Mouse (Mus musculus) skeletal muscle tissue, adult 2 months (tissue): ENCODE measurements at regions not wholly inside any gene's neighbourhood (a gene's known extent, or its start where the extent isn't known, plus 50 kb on each side); places are given as distances from the start of the nearest gene placed in this dataset.

Experiments
- DNase-seq: peaks from one replicate; pipeline ENCODE4 v3.0.0-alpha.2; 2012; ENCODE audit warnings: low read depth, low spot score

DNA sequence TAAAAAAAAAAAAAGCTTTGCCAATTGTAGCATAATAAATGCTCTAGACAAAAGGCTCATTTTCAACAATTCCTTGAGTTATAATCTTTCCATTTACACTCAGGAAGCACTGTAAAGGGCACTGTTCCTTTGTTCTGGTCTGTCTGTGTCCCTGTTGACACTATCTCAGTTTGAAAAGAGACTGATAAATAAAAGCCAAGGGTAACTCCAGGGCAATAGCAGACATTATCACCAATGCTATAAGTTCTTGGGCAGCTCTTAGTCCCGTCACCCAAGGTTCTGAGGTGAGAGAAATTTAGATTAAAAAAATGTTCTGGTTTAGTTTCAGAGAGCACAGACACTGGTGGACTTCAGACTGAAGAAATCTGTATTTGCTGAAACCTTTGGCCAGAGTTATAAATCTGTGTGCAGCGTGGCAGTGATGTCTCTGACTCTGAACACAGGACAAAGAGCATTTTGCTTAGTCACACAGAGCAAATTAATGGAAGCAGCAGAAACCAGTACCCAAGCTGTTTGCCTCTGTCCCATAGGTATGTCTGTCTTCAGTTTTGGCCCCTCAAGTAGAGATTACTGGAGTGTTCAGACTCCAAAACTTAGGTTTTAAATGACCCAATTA, 57.6 kb upstream of the Apob start:
- no peak for DNase-seq

DNA sequence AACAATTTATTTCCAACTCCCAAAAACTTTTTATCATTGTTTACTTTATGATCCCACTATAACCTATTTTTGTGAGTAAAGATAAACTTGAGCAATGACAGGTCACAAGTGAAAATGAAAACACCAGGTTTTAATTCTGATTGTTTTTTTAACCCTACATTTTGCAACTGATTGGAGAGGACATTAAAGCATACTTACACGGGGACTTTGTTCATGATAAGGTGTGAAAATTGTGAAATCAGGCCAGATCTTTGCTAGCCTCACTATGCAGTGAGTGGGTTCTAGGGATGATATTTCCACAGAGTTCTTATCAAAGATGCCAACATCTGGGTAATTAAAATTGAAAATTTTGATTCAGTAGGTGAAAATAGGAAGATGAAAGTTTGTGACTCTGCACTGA, 56.6 kb upstream of the Apob start:
- no peak for DNase-seq
